Mouse (Mus musculus): ENCODE results near the gene B3galnt1.
"Not testable (repeated sequence)": the region's sequence is repeated elsewhere in the genome, so short reads cannot be mapped to it uniquely, and the experiment has no call there.

Gene B3galnt1

DNA sequence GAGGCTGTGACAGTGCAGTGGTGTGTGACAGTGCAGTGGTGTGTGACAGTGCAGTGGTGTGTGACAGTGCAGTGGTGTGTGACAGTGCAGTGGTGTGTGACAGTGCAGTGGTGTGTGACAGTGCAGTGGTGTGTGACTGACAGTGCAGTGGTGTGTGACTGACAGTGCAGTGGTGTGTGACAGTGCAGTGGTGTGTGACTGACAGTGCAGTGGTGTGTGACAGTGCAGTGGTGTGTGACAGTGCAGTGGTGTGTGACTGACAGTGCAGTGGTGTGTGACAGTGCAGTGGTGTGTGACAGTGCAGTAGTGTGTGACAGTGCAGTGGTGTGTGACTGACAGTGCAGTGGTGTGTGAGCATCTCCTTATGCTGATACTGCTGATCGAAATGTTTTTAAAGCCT is 33.2 kb downstream of the B3galnt1 start:
- DNase-seq (ENCODE audit: low spot score in 2 of 2): not testable (repeated sequence)

DNA sequence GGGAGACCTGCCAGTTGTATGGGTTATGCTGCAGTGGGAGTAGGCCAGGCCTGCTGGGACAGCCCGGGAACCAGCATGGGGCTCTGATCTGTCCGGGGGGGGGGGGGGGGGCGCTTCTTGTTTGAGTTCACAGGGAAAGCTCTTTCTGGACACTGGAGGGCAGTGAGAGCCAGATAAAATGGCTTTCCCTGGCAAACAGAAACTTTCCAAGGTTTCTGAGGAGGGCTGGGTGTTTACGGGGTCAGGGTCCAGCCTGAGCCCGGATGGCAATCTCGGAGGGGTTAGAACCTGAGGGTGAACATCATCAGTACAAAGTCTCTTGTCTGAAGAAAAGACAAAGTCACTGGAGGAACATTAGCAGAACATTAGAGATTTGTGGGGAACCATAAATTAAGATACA is 35.4 kb downstream of the B3galnt1 start:
- DNase-seq (ENCODE audit: low spot score in 2 of 2): no peak

GRCm38 (mm10) chr3:69561686-69562085 is 37.1 kb downstream of the B3galnt1 start:
- no peak for DNase-seq (ENCODE audit: low spot score in 2 of 2)

GRCm38 (mm10) chr3:69559975-69560330 is 38.8 kb downstream of the B3galnt1 start:
- DNase-seq (ENCODE audit: low spot score in 2 of 2): no peak

- DNase-seq (ENCODE audit: low spot score in 2 of 2): no peak
These were observed 39.3 kb downstream of the B3galnt1 start for GRCm38 (mm10) chr3:69559316-69559974.

GRCm38 (mm10) chr3:69556092-69556778 is 42.5 kb downstream of the B3galnt1 start:
- no peak for DNase-seq (ENCODE audit: low spot score in 2 of 2)

DNA sequence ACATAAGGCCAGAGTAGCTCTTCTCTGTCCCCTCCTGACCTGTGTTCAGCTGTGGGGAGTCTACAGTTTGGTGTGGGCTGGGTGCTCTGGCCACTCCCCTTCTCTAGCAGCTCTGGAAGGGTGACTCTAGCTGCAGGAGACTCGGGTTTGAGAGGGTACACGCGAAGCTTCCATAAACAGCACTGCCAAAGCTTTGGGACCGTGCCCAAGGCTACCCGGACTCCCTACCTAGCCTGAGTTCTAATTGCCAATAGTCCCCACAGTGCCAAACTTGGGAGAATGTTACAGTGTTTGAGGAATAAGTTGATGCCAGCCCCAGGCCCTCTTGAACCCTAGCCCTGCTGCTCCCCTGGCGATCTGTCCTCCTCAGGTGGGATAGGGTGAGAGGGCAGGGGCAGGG is 43.2 kb downstream of the B3galnt1 start:
- DNase-seq (ENCODE audit: low spot score in 2 of 2): no peak

DNA sequence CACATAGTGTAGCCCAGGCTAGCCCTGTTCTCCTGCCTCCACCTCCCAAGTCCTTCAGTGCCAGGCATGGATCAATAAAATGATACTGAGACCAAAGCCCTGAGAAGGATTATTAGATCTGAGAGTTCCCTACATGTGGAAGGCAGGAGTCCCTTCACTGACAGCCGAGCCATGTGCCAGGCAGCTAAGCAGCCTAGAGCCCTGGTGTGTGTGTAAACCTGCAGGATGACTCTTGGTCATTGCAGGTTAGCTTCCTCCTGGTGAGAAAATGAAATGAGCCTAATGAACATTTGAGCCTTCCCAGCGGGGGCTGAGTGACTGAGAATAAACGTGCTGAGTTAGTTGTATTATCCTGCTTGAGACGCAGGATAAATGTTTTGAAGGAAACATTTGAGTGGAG is 49.2 kb downstream of the B3galnt1 start:
- DNase-seq (ENCODE audit: low spot score in 2 of 2): no peak

- no peak for DNase-seq (ENCODE audit: low spot score in 2 of 2)
These were observed 49.9 kb downstream of the B3galnt1 start for GRCm38 (mm10) chr3:69548704-69549455.

- DNase-seq (ENCODE audit: low spot score in 2 of 2): no peak
These were observed 53.7 kb downstream of the B3galnt1 start for GRCm38 (mm10) chr3:69545017-69545416.

- DNase-seq (ENCODE audit: low spot score in 2 of 2): no peak
These were observed 55.0 kb downstream of the B3galnt1 start for GRCm38 (mm10) chr3:69543730-69544129.

DNA sequence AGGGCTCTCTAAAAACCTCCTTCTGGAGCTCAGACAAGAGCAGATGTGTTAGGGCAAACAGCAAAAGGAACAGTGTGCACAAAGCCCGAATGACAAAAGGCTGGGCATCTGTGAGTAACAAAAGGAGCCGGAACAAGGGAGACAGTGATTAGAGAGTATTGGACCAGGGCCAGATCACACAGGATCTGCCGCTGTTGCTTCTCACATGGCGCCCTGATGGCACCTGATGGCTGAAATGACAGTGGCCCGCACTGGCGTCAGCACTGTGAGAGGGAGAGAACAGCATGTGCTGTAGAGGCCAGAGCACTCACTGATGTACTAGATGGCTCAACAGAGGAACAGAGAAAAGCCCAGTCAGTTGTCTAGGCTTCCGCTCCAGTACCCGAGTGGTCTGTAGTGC is 55.8 kb downstream of the B3galnt1 start:
- DNase-seq (ENCODE audit: low spot score in 2 of 2): no peak

GRCm38 (mm10) chr3:69535941-69536647 is 62.7 kb downstream of the B3galnt1 start:
- no peak for DNase-seq (ENCODE audit: low spot score in 2 of 2)

DNA sequence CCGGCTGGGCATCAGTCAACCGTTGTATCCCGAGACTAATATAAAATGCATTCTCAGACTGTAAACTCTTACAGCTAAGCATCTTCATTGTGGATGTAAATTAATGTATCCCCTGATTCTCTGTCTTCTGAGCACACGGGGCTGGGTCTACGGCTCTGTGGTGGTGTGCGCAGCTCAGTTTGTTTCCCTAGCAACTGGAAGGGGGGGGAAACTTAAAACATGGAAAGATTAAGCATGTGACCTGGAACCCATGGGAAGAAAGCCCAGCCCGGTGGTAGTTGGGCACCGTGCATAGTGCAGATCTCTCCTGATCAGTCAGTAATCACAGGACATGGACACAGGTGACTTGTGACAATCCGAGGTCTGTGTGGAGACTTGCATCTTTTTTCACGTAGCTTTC is 63.3 kb downstream of the B3galnt1 start:
- DNase-seq (ENCODE audit: low spot score in 2 of 2): no peak

DNA sequence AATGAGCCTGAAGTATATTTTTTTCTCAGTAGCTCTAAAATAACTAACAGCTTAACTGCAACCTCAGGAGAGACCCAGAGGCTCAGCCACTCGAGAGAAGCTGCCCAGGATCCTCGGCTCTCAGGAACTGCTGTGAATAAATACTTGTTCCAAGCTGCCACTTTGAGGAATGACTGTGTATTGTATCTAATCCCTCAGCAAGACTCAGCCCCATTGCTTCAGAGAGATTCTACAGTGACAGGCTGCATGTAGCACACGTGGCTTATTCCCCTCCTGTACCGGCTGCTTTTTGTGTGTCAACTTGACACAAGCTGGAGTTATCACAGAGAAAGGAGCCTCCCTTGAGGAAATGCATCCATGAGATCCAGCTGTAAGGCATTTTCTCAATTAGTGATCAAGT is 66.1 kb downstream of the B3galnt1 start:
- DNase-seq (ENCODE audit: low spot score in 2 of 2): no peak

DNA sequence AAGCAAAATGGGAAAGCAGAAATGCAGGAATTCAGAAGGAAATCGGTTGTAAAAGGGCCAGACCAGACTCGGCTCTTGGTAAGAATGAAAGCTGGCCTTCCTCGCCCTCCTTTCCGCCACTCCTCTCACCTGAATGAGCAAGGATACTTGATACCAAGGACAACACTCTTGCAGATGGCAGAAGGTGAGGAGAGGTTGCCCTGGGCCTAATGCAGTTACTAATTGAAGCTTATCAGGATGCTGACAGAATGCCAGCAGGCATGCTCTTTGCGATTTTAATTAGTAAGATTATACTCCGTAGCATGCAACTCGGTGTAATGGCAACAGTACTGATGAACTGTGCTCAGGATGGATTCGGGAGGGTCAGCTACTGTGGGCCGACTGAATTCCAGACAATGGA is 67.2 kb downstream of the B3galnt1 start:
- no peak for DNase-seq (ENCODE audit: low spot score in 2 of 2)

DNA sequence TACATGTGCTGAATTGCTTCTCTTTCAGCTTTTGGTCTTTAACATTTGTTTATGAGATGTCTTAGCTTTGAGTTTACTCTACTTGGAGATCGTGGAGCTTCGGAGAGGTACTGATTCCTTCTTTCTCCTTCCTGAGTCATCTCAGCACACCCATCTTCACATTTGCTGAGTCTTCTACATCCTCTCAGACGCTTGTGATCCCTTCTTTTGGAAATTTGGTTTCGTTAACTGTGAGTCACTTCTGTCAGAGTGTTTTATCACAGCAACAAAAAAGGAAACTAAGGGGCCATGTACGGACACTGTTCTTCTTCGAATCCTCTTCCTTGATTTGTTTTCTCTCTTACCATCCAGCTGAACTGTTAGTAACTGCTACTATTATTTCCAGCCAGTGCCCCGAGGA is 69.2 kb downstream of the B3galnt1 start:
- DNase-seq (ENCODE audit: low spot score in 2 of 2): no peak

DNA sequence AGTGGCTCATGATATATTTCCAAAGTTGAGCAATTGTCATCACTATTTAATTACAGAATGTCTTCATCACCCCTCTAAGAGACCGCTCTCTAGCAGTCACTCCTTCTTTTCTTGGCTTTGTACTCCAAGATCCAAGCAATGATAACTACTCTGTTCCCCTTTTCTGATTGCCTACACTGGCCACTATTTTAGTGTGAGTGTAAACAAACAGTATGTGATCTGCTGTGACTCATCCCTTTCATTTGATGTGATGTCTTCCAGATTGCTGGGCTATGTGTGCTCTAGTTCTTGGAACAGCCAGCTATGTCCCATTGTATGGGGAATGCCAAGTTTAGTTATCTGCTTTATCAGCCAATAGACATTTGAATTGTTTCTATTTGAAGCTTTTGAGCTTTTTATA is 71.4 kb downstream of the B3galnt1 start:
- no peak for DNase-seq (ENCODE audit: low spot score in 2 of 2)

- DNase-seq (ENCODE audit: low spot score in 2 of 2): no peak
These were observed 73.7 kb downstream of the B3galnt1 start for GRCm38 (mm10) chr3:69525072-69525529.

GRCm38 (mm10) chr3:69524356-69525071 is 74.2 kb downstream of the B3galnt1 start:
- no peak for DNase-seq (ENCODE audit: low spot score in 2 of 2)
